Mouse (Mus musculus) cortical plate, adult 2 months (tissue): ENCODE results near the gene Kctd14.

Source experiments
- CTCF ChIP-seq: fragments of 200-500 bp; IDR thresholded peaks from 2 replicates; pipeline ENCODE4 v1.5.1; 2011; ENCODE audit warnings: mild to moderate bottlenecking, control low read depth, low read length; ENCODE audit not compliant: insufficient read depth; ENCODE audit errors: extremely low read depth
- POLR2A ChIP-seq: fragments of 200-500 bp; IDR thresholded peaks from 2 replicates; pipeline ENCODE4 v1.6.1; 2011; ENCODE audit warnings: mild to moderate bottlenecking, low read length, control low read depth; ENCODE audit not compliant: insufficient read depth; ENCODE audit errors: extremely low read depth

DNA sequence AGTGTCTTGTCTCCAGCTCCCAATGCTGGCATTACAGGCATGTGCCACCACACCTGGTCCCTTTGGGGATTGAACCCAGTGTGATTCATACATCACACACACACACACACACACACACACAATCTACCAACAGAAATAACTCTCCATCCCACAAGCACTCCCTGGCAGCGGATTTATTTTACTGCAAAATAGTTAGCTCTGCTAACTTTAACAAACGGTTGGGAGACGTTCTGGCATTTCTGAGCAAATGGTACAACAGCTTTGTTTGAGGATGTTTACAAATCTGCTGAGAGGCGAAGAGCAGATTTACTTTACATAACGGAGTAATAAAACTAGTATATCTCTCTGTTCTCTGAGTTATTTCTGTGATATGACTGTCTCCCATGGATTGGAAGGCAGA, 21.9 kb downstream of the Kctd14 start:
- TF ChIP-seq CTCF (no peak), POLR2A (no peak)
